Mouse (Mus musculus) stomach, embryonic 16.5 days (tissue): ENCODE results near the gene Ssc4d. TPM values are rescaled to one million over a fixed set of nuclear protein-coding genes. Genes with fewer than 3 reads are reported as not detected.
A peak's percentile ranks its signal among the peaks of the same experiment; 100 is the strongest.

Experiments
- ATAC-seq: fragments of 200-750 bp; cut with Nextera tagmentation; 2 replicates; pipeline ENCODE4 v1.8.0; 2017; ENCODE audit warnings: moderate number of reproducible peaks, moderate TSS enrichment; ENCODE audit not compliant: insufficient read depth, low FRiP score
- H3K27ac ChIP-seq: fragments of 300-500 bp; sonication (generic); 2 replicates; pipeline ENCODE4 v1.5.1; 2014; ENCODE audit warnings: low read length
- H3K27me3 ChIP-seq: fragments of 300-500 bp; sonication (generic); 2 replicates; pipeline ENCODE4 v1.6.1; 2014; ENCODE audit warnings: low read length, control low read depth, mixed read lengths; ENCODE audit not compliant: control insufficient read depth, insufficient read depth
- H3K36me3 ChIP-seq: fragments of 300-500 bp; sonication (generic); 2 replicates; pipeline ENCODE4 v1.6.1; 2014; ENCODE audit warnings: low read length; ENCODE audit not compliant: control insufficient read depth, insufficient read depth
- H3K4me1 ChIP-seq: fragments of 300-500 bp; sonication (generic); 2 replicates; pipeline ENCODE4 v1.6.1; 2014; ENCODE audit warnings: low read length, control low read depth, mixed read lengths; ENCODE audit not compliant: control insufficient read depth, insufficient read depth
- H3K4me2 ChIP-seq: fragments of 300-500 bp; sonication (generic); 2 replicates; pipeline ENCODE4 v1.6.1; 2014; ENCODE audit warnings: low read depth, low read length, mixed read lengths
- H3K4me3 ChIP-seq: fragments of 300-500 bp; sonication (generic); replicated peaks from 2 replicates; pipeline ENCODE4 v1.5.1; 2014; ENCODE audit warnings: mild to moderate bottlenecking, low read length
- H3K9ac ChIP-seq: fragments of 300-500 bp; sonication (generic); 2 replicates; pipeline ENCODE4 v1.6.1; 2014; ENCODE audit warnings: low read length
- H3K9me3 ChIP-seq: fragments of 300-500 bp; sonication (generic); replicated peaks from 2 replicates; pipeline ENCODE4 v1.6.1; 2016; ENCODE audit warnings: low read length, control low read depth; ENCODE audit not compliant: control insufficient read depth
- WGBS: fragments of 180-500 bp; shearing (Covaris S2); extraction: QIAGEN DNeasy Blood & Tissue Kit; methylation state at CpG from one replicate; pipeline ENCODE4 v1.1.7; 2014; 5-methylcytosine and 5-hydroxymethylcytosine counted together
- polyA plus RNA-seq: library from polyadenylated mRNA; unstranded; fragments of >200 nt; fragmentation: Nextera tagmentation; extraction: Ambion mirVana; gene quantifications from 2 replicates; pipeline ENCODE4 v1.2.1, GENCODE M21; 2015

The Ssc4d gene
- 1.4 and 2.9 TPM in 2 replicates for polyA plus RNA-seq

- 15% methylated on average over 9 of the region's 9 CpGs for WGBS
- no peaks in the 10 kb centered on the region for H3K4me1 ChIP-seq
- no peak within 1 kb of the TSS for H3K4me2 ChIP-seq
- no peaks in the 10 kb centered on the region for H3K9me3 ChIP-seq
- H3K36me3 ChIP-seq, result no peaks in the 10 kb centered on the region
- no peak within 1 kb of the TSS for H3K4me3 ChIP-seq
- no peak within 1 kb of the TSS for H3K27ac ChIP-seq
- H3K27me3 ChIP-seq, result no peaks in the 10 kb centered on the region
- H3K9ac ChIP-seq, result no peak within 1 kb of the TSS
- no peak for ATAC-seq
These were observed at the start of gene Ssc4d for GRCm38 (mm10) chr5:135974365-135974764. Ssc4d (minus strand) TSS chr5:135974531.

- Histone ChIP-seq H3K36me3 (no peaks in the 10 kb centered on the region), H3K9me3 (no peaks in the 10 kb centered on the region), H3K27ac (no peak overlapping the region), H3K4me1 (peaks cover 24% of the 10 kb centered on the region), H3K9ac (0 out of 2 replicates have a peak overlapping the region, but pooled peaks have one; percentile 5), H3K4me2 (no peak overlapping the region), H3K4me3 (no peak overlapping the region), H3K27me3 (no peaks in the 10 kb centered on the region)
- ATAC-seq, result no peak
- WGBS, result 36% methylated on average over 1 of the region's 1 CpGs
These were observed 45.6 kb upstream of the Ssc4d start for GRCm38 (mm10) chr5:136019907-136020306.

GRCm38 (mm10) chr5:136018726-136019125 is 44.4 kb upstream of the Ssc4d start:
- no peak overlapping the region for H3K9ac ChIP-seq
- H3K27me3 ChIP-seq, result no peaks in the 10 kb centered on the region
- no peaks in the 10 kb centered on the region for H3K36me3 ChIP-seq
- no peaks in the 10 kb centered on the region for H3K9me3 ChIP-seq
- H3K4me1 ChIP-seq, result peaks cover 24% of the 10 kb centered on the region
- no peak for ATAC-seq
- 76% methylated on average over 2 of the region's 2 CpGs for WGBS
- no peak overlapping the region for H3K4me3 ChIP-seq
- H3K27ac ChIP-seq, result no peak overlapping the region
- H3K4me2 ChIP-seq, result no peak overlapping the region

GRCm38 (mm10) chr5:136017262-136017661 is 42.9 kb upstream of the Ssc4d start:
- Histone ChIP-seq H3K4me2 (no peak overlapping the region), H3K4me3 (no peak overlapping the region), H3K9ac (no peak overlapping the region), H3K27me3 (no peaks in the 10 kb centered on the region), H3K9me3 (no peaks in the 10 kb centered on the region), H3K4me1 (peaks cover 24% of the 10 kb centered on the region), H3K36me3 (peaks cover 3% of the 10 kb centered on the region; the same call in 1 of the 2 replicates), H3K27ac (peak overlapping the region; percentile 90; the same call in 1 of the 2 replicates)
- WGBS, result 80% methylated on average over 6 of the region's 6 CpGs
- no peak for ATAC-seq

- peak overlapping the region; percentile 24; the same call in 1 of the 2 replicates for H3K9ac ChIP-seq
- peaks cover 24% of the 10 kb centered on the region for H3K4me1 ChIP-seq
- 0 out of 2 replicates have a peak overlapping the region, but pooled peaks have one; percentile 16 for H3K4me2 ChIP-seq
- peaks cover 9% of the 10 kb centered on the region for H3K36me3 ChIP-seq
- peak overlapping the region; percentile 90 for H3K27ac ChIP-seq
- ATAC-seq, result peak; percentile 41
- H3K4me3 ChIP-seq, result no peak overlapping the region
- 64% methylated on average over 10 of the region's 10 CpGs for WGBS
- H3K9me3 ChIP-seq, result no peaks in the 10 kb centered on the region
- H3K27me3 ChIP-seq, result no peaks in the 10 kb centered on the region
These were observed 41.9 kb upstream of the Ssc4d start for GRCm38 (mm10) chr5:136016014-136016876.

- Histone ChIP-seq H3K27ac (peak overlapping the region; percentile 90), H3K9ac (peak overlapping the region; percentile 51), H3K4me3 (no peak overlapping the region), H3K4me2 (no peak overlapping the region), H3K4me1 (peaks cover 24% of the 10 kb centered on the region), H3K9me3 (no peaks in the 10 kb centered on the region), H3K27me3 (no peaks in the 10 kb centered on the region), H3K36me3 (peaks cover 9% of the 10 kb centered on the region)
- ATAC-seq, result peak; percentile 38
- WGBS, result 74% methylated on average over 10 of the region's 10 CpGs
These were observed 41.3 kb upstream of the Ssc4d start for GRCm38 (mm10) chr5:136015586-136015985.

- H3K27me3 ChIP-seq, result no peaks in the 10 kb centered on the region
- H3K4me2 ChIP-seq, result no peak overlapping the region
- H3K9ac ChIP-seq, result peak overlapping the region; percentile 51; the same call in 1 of the 2 replicates
- H3K4me1 ChIP-seq, result peaks cover 21% of the 10 kb centered on the region
- peaks cover 9% of the 10 kb centered on the region for H3K36me3 ChIP-seq
- no peaks in the 10 kb centered on the region for H3K9me3 ChIP-seq
- no peak for ATAC-seq
- H3K4me3 ChIP-seq, result no peak overlapping the region
- H3K27ac ChIP-seq, result peak overlapping the region; percentile 90
- 90% methylated on average over 10 of the region's 10 CpGs for WGBS
These were observed 40.5 kb upstream of the Ssc4d start for GRCm38 (mm10) chr5:136014877-136015276.

- H3K27ac ChIP-seq, result no peak overlapping the region
- H3K27me3 ChIP-seq, result no peaks in the 10 kb centered on the region
- H3K4me2 ChIP-seq, result no peak overlapping the region
- H3K9ac ChIP-seq, result no peak overlapping the region
- ATAC-seq, result no peak
- H3K9me3 ChIP-seq, result no peaks in the 10 kb centered on the region
- peaks cover 9% of the 10 kb centered on the region for H3K36me3 ChIP-seq
- no peak overlapping the region for H3K4me3 ChIP-seq
- H3K4me1 ChIP-seq, result 0 out of 2 replicates have a peak, but pooled peaks cover 3% of the 10 kb centered on the region
- 75% methylated on average over 7 of the region's 7 CpGs for WGBS
These were observed 33.4 kb upstream of the Ssc4d start for GRCm38 (mm10) chr5:136007745-136008144.

- no peak for ATAC-seq
- Histone ChIP-seq H3K4me2 (no peak overlapping the region), H3K9ac (no peak overlapping the region), H3K27ac (no peak overlapping the region), H3K27me3 (no peaks in the 10 kb centered on the region), H3K4me1 (0 out of 2 replicates have a peak, but pooled peaks cover 3% of the 10 kb centered on the region), H3K4me3 (no peak overlapping the region), H3K9me3 (no peaks in the 10 kb centered on the region), H3K36me3 (peaks cover 6% of the 10 kb centered on the region)
- WGBS, result 76% methylated on average over 4 of the region's 4 CpGs
These were observed 30.2 kb upstream of the Ssc4d start for GRCm38 (mm10) chr5:136004537-136004936.
